Mouse (Mus musculus): ENCODE data around the gene Adck2.
A peak's percentile ranks its signal among the peaks of the same experiment; 100 is the strongest.

The Adck2 gene

GRCm38 (mm10) chr6:39559276-39559939 is 14.3 kb upstream of the Adck2 start:
- DNase-seq: no peak

- DNase-seq: peak in 1 of 2 experiments; percentile 39
Observed at GRCm38 (mm10) chr6:39562166-39563015, 11.3 kb upstream of the Adck2 start.

DNA sequence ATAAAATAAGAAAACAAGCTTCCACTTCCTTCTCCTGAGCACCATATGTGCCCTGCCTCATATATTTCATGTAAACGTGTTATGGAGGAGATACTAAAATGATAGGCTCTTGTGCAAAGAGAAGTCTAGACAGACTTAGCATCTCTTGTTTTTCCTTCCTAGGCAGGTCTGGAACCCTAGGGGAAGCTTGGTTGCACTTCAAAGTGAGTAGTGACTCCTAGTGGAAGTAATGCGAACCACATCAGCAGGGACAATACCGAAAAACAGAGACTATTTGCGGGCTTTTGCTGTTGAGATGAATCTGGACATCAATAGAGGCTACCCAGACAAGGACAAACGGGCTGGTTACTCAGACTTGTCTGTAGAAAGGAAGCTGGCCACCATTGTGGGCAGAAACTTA is 6.1 kb upstream of the Adck2 start:
- no peak for DNase-seq

GRCm38 (mm10) chr6:39570426-39570825 is 3.2 kb upstream of the Adck2 start:
- no peak for DNase-seq

DNA sequence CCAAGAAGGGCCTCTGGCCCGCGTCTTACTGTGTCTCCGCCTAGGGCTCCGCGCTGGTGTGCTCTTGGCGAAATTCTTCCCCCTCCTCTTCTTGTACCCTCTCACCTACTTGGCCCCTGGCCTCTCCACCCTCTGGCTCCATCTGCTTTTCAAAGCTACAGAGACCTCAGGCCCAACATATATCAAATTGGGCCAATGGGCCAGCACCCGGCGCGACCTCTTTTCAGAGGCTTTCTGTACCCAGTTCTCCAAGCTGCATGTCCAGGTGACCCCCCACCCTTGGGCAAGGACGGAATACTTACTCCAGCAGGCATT is 839 bp downstream of the Adck2 start:
- peak in 1 of 2 experiments; percentile 10 for DNase-seq

DNA sequence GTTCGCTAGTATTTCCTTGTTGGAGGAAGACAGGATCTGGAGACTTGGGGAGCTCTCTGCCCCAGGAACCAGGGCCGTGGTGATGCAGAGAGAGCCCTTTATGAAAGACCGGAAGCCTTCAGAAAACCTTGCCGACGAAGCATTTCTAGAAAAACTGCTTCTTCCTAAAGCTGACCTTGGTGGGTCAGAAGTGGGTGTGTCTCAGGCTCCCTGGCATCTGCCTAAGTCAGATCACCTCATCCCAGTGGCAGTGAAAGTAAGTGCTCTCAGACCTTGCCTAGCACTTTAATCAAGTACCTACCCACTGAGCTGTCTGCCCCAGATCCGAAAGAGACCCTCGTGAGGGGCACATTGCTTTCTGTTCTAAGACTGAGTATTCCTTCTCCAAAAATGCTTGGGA is 1.3 kb downstream of the Adck2 start:
- DNase-seq: no peak

GRCm38 (mm10) chr6:39579552-39579951 is 5.9 kb downstream of the Adck2 start:
- no peak for DNase-seq

DNA sequence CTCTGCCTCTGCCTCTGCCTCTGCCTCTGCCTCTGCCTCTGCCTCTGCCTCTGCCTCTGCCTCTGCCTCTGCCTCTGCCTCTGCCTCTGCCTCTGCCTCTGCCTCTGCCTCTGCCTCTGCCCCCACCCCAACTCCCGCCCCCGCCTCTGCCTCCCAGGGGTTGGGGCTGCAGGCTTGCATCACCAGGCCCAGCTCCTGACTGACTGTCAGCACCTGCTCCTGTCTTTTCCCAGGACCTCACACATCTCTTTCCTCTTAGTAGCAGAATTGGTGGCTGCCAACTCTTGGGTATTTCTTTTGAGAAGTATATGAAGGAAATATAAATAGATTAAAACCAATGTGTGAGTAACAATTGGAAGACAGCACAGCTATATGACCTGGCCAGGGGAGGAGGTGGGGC is 6.9 kb downstream of the Adck2 start:
- no peak for DNase-seq

DNA sequence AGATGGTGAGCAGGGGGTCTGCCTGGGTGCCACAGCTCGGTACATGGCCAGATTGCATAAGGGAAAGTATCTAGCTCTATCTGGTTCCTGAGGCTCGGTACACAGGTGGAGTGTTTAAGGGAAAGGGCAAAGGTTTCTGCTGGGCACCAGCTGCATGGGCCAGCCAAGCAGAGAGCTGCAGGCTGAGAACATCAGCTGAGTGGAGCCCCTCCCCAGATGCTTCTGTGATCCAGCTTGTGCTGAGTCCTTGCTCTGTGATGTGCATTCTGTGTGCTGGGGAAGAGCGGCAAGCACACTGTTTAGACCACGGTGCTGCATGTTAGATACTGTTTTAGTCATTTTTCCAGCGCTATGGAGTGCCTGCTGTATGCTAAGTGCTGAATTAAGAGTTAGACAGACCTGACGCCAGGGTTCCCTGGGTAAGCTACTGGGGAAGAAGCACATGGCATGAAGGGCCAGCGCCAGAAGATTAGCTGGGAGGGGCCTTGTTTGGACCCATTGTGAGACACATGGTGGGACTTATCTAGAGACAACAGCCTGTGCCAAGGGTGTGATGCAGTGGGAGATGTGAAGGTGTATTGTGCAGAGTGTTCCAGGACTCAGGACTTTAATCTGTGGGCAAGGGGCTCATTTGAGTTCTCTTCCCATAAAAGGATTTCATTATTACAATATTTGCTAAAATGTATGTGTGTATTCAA is 7.6 kb downstream of the Adck2 start:
- no peak for DNase-seq

- DNase-seq: no peak
Observed at GRCm38 (mm10) chr6:39585517-39585916, 11.8 kb downstream of the Adck2 start, which contains the start of gene Gm42420. TSS of gene Gm42420 (plus strand) at chr6:39585753.

- no peak for DNase-seq
Observed at GRCm38 (mm10) chr6:39591481-39591880, 17.8 kb downstream of the Adck2 start.

- peak; percentile 83 to 89 for DNase-seq
Observed at GRCm38 (mm10) chr6:39592401-39593214, 18.9 kb downstream of the Adck2 start, which contains the start of gene Ndufb2. TSS of gene Ndufb2 (plus strand) at chr6:39592574.

DNA sequence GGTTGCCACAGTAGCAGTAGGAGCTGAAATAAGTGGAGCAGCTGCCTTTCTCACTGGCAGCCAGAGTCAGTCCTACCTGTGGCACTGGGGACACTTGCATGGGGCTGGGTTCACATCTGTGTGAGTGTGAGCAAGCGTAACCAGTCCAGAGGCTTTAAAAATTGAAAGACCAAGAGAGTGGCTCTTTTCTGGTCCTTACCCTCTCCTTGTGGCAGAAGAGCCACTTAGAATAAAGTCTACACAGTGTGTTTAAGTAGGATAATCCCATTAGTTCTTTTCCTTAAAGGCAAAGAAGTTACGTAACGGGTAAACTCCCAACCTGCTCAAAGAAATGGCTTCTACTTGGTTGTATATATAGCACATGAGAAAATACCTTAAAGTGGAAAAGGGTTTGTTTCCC is 27.2 kb downstream of the Adck2 start:
- DNase-seq: no peak

DNA sequence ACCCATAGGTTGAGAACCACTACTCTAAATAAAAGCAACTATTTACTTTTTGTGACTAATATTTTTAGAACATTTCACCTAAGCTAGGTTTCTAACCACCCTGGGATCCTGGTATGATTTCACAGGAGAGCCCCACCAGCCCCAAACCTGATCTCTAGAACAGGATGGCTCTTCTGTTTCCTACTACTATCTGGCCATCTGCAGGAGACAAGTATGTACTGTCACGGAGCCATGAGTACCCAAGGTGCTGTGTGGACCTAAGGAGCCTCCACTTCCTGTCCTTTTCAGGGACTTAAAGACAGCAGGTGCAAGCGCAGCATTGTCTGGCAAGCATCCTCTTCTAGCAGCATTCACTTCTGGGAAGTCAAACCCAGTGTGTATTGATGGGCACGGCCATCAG is 28.2 kb downstream of the Adck2 start:
- DNase-seq: no peak

DNA sequence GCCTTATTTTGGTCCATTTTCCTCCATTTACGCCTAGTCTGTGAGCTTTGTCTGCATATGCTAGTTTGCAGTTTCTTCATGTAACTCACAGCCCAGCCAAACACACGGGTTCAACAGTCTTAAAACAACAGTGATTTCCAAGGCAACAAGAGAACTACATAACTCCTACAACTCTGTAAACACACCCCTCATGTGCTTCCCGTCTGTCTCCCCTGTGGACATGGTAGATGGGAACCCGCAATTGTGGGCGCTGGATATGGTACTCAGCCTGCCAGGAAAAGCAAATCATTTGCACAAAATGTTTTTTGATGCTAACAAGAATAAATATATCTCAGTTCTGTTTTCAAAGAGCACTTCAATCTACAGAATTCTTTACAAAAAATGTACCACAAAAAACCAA is 30.9 kb downstream of the Adck2 start:
- DNase-seq: no peak

DNA sequence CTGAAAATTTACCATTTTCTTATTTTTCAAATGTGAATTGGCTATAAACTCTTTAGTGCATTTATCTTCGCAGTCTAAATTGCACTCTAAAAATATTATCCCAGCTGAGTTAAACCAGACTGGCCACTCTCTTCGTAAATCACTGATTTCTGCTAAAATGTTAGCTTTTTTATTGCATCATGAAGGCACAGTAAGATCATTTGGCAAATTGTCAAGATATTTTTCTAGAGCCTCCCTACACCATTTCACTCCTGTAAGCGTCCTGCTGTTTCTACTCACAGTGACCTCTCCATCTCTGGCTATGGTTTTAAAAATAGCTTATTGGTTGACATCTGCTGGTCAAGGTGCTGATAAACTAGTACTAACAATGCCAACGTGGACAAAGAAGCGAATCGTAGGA is 32.4 kb downstream of the Adck2 start:
- no peak for DNase-seq

DNA sequence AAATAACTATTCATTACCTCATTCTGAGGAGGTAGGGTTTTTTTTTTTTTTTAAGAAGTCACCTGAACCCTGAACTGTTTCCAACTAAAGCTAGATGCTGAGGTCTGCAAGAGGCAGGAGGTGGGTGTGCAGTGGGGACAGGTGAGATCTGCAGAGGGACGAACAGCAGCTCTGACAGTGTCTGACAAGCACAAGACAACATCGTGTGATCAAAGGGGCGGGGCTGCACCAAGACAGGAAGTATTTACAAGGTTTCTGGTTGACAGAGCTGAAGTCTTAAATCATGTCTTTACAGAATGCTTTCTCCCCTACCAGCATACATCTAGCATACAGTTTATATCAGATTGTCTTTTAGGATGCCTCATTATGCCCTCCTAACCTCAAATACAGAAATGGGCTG is 33.2 kb downstream of the Adck2 start:
- peak; percentile 14 to 15 for DNase-seq

GRCm38 (mm10) chr6:39607365-39607764 is 33.7 kb downstream of the Adck2 start:
- no peak for DNase-seq

DNA sequence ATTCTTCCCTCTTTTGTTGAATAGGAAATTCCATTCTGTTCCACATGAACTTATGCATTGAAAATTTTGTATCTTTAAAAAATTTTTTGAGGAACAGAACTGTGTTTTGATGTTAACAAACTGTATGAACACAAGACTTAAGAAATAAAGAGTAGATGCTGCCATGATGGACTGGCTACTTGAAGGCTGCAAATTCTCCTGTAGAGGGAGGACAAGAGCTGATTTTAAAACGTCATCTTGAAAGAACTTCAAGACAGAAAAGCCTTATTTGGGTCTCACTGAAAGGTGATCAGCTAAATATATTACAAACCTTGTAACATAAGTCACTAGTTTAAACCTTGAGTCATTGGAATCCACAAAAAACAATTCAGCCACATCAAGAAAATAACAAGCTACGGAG is 36.5 kb downstream of the Adck2 start:
- no peak for DNase-seq

- no peak for DNase-seq
Observed at GRCm38 (mm10) chr6:39611296-39611695, 37.6 kb downstream of the Adck2 start.
